Mouse (Mus musculus): ENCODE results near the gene Mthfr. TPM values are rescaled to one million over a fixed set of nuclear protein-coding genes. Genes with fewer than 3 reads are reported as not detected.

The Mthfr gene
- polyA plus RNA-seq, 1 experiment from 2014 or later: 22.0 TPM

- ATAC-seq: no peak
- Histone ChIP-seq H3K4me3 (replicated peaks; ENCODE audit: low read length) (no peak overlapping the region), H3K9me3 (ENCODE audit: control insufficient read depth, low read length) (no peaks in the 10 kb centered on the region), H3K4me1 (replicated peaks; ENCODE audit: control insufficient read depth, insufficient read depth, low read length) (peaks cover 6% of the 10 kb centered on the region; the same call in 1 of the 2 replicates), H3K36me3 (ENCODE audit: control insufficient read depth, insufficient read depth) (peaks cover 15% of the 10 kb centered on the region), H3K9ac (replicated peaks; ENCODE audit: low read depth, low read length) (no peak overlapping the region), H3K27me3 (replicated peaks; ENCODE audit: control insufficient read depth, insufficient read depth, low read length) (no peaks in the 10 kb centered on the region), H3K27ac (ENCODE audit: low read length) (peak overlapping the region; percentile 53; the same call in 1 of the 2 replicates), H3K4me2 (ENCODE audit: low read length) (no peak overlapping the region)
- WGBS: 91% methylated on average over 9 of the region's 9 CpGs
These were observed 19.4 kb downstream of the Mthfr start for GRCm38 (mm10) chr4:148058218-148058819.

GRCm38 (mm10) chr4:148058993-148059392 lies 20.1 kb downstream of the Mthfr start:
- Histone ChIP-seq H3K27me3 (replicated peaks; ENCODE audit: control insufficient read depth, insufficient read depth, low read length) (no peaks in the 10 kb centered on the region), H3K4me3 (replicated peaks; ENCODE audit: low read length) (no peak overlapping the region), H3K9ac (replicated peaks; ENCODE audit: low read depth, low read length) (no peak overlapping the region), H3K36me3 (ENCODE audit: control insufficient read depth, insufficient read depth) (peaks cover 9% of the 10 kb centered on the region), H3K4me1 (replicated peaks; ENCODE audit: control insufficient read depth, insufficient read depth, low read length) (peaks cover 4% of the 10 kb centered on the region; the same call in 1 of the 2 replicates), H3K9me3 (ENCODE audit: control insufficient read depth, low read length) (no peaks in the 10 kb centered on the region), H3K4me2 (ENCODE audit: low read length) (no peak overlapping the region), H3K27ac (ENCODE audit: low read length) (peak overlapping the region; percentile 53; the same call in 1 of the 2 replicates)
- WGBS: 80% methylated on average over 6 of the region's 6 CpGs
- ATAC-seq: no peak

GRCm38 (mm10) chr4:148060120-148061085 lies 21.5 kb downstream of the Mthfr start:
- no peak overlapping the region for H3K4me2 ChIP-seq (ENCODE audit: low read length)
- 0 out of 2 replicates have a peak, but pooled peaks cover 2% of the 10 kb centered on the region for H3K4me1 ChIP-seq (replicated peaks; ENCODE audit: control insufficient read depth, insufficient read depth, low read length)
- no peak overlapping the region for H3K9ac ChIP-seq (replicated peaks; ENCODE audit: low read depth, low read length)
- ATAC-seq: no peak
- H3K4me3 ChIP-seq (replicated peaks; ENCODE audit: low read length): no peak overlapping the region
- no peaks in the 10 kb centered on the region for H3K27me3 ChIP-seq (replicated peaks; ENCODE audit: control insufficient read depth, insufficient read depth, low read length)
- H3K27ac ChIP-seq (ENCODE audit: low read length): no peak overlapping the region
- no peaks in the 10 kb centered on the region for H3K9me3 ChIP-seq (ENCODE audit: control insufficient read depth, low read length)
- H3K36me3 ChIP-seq (ENCODE audit: control insufficient read depth, insufficient read depth): peaks cover 7% of the 10 kb centered on the region
- WGBS: 52% methylated on average over 13 of the region's 13 CpGs

- Histone ChIP-seq H3K4me3 (replicated peaks; ENCODE audit: low read length) (no peak overlapping the region), H3K27me3 (replicated peaks; ENCODE audit: control insufficient read depth, insufficient read depth, low read length) (no peaks in the 10 kb centered on the region), H3K36me3 (ENCODE audit: control insufficient read depth, insufficient read depth) (peaks cover 7% of the 10 kb centered on the region), H3K4me2 (ENCODE audit: low read length) (no peak overlapping the region), H3K9me3 (ENCODE audit: control insufficient read depth, low read length) (no peaks in the 10 kb centered on the region), H3K27ac (ENCODE audit: low read length) (no peak overlapping the region), H3K9ac (replicated peaks; ENCODE audit: low read depth, low read length) (no peak overlapping the region), H3K4me1 (replicated peaks; ENCODE audit: control insufficient read depth, insufficient read depth, low read length) (0 out of 2 replicates have a peak, but pooled peaks cover 2% of the 10 kb centered on the region)
- 88% methylated on average over 9 of the region's 9 CpGs for WGBS
- no peak for ATAC-seq
These were observed 22.2 kb downstream of the Mthfr start for GRCm38 (mm10) chr4:148061086-148061480.

- Histone ChIP-seq H3K27ac (ENCODE audit: low read length) (no peak overlapping the region), H3K9me3 (ENCODE audit: control insufficient read depth, low read length) (no peaks in the 10 kb centered on the region), H3K9ac (replicated peaks; ENCODE audit: low read depth, low read length) (no peak overlapping the region), H3K4me1 (replicated peaks; ENCODE audit: control insufficient read depth, insufficient read depth, low read length) (no peaks in the 10 kb centered on the region), H3K4me3 (replicated peaks; ENCODE audit: low read length) (no peak overlapping the region), H3K27me3 (replicated peaks; ENCODE audit: control insufficient read depth, insufficient read depth, low read length) (no peaks in the 10 kb centered on the region), H3K4me2 (ENCODE audit: low read length) (no peak overlapping the region), H3K36me3 (ENCODE audit: control insufficient read depth, insufficient read depth) (no peaks in the 10 kb centered on the region)
- WGBS: 43% methylated on average over 6 of the region's 6 CpGs
- no peak for ATAC-seq
These were observed 27.0 kb downstream of the Mthfr start for GRCm38 (mm10) chr4:148065702-148066400.

- no peaks in the 10 kb centered on the region for H3K9me3 ChIP-seq (ENCODE audit: control insufficient read depth, low read length)
- no peaks in the 10 kb centered on the region for H3K4me1 ChIP-seq (replicated peaks; ENCODE audit: control insufficient read depth, insufficient read depth, low read length)
- no peaks in the 10 kb centered on the region for H3K36me3 ChIP-seq (ENCODE audit: control insufficient read depth, insufficient read depth)
- H3K9ac ChIP-seq (replicated peaks; ENCODE audit: low read depth, low read length): no peak overlapping the region
- WGBS: 65% methylated on average over 9 of the region's 9 CpGs
- no peak overlapping the region for H3K4me3 ChIP-seq (replicated peaks; ENCODE audit: low read length)
- H3K27ac ChIP-seq (ENCODE audit: low read length): no peak overlapping the region
- ATAC-seq: no peak
- no peak overlapping the region for H3K4me2 ChIP-seq (ENCODE audit: low read length)
- H3K27me3 ChIP-seq (replicated peaks; ENCODE audit: control insufficient read depth, insufficient read depth, low read length): no peaks in the 10 kb centered on the region
These were observed 27.5 kb downstream of the Mthfr start for GRCm38 (mm10) chr4:148066401-148066744.

GRCm38 (mm10) chr4:148067346-148067745 lies 28.5 kb downstream of the Mthfr start:
- Histone ChIP-seq H3K27ac (ENCODE audit: low read length) (no peak overlapping the region), H3K4me1 (replicated peaks; ENCODE audit: control insufficient read depth, insufficient read depth, low read length) (no peaks in the 10 kb centered on the region), H3K36me3 (ENCODE audit: control insufficient read depth, insufficient read depth) (no peaks in the 10 kb centered on the region), H3K4me3 (replicated peaks; ENCODE audit: low read length) (no peak overlapping the region), H3K27me3 (replicated peaks; ENCODE audit: control insufficient read depth, insufficient read depth, low read length) (no peaks in the 10 kb centered on the region), H3K4me2 (ENCODE audit: low read length) (no peak overlapping the region), H3K9ac (replicated peaks; ENCODE audit: low read depth, low read length) (no peak overlapping the region), H3K9me3 (ENCODE audit: control insufficient read depth, low read length) (no peaks in the 10 kb centered on the region)
- ATAC-seq: no peak
- 89% methylated on average over 8 of the region's 8 CpGs for WGBS

- Histone ChIP-seq H3K4me1 (replicated peaks; ENCODE audit: control insufficient read depth, insufficient read depth, low read length) (no peaks in the 10 kb centered on the region), H3K36me3 (ENCODE audit: control insufficient read depth, insufficient read depth) (no peaks in the 10 kb centered on the region), H3K27me3 (replicated peaks; ENCODE audit: control insufficient read depth, insufficient read depth, low read length) (no peaks in the 10 kb centered on the region), H3K4me2 (ENCODE audit: low read length) (no peak overlapping the region), H3K9me3 (ENCODE audit: control insufficient read depth, low read length) (no peaks in the 10 kb centered on the region), H3K27ac (ENCODE audit: low read length) (no peak overlapping the region), H3K9ac (replicated peaks; ENCODE audit: low read depth, low read length) (no peak overlapping the region), H3K4me3 (replicated peaks; ENCODE audit: low read length) (no peak overlapping the region)
- ATAC-seq: no peak
- 83% methylated on average over 9 of the region's 9 CpGs for WGBS
These were observed 30.8 kb downstream of the Mthfr start for GRCm38 (mm10) chr4:148069602-148070218.

GRCm38 (mm10) chr4:148071508-148071907 lies 32.6 kb downstream of the Mthfr start:
- Histone ChIP-seq H3K27ac (ENCODE audit: low read length) (no peak overlapping the region), H3K9me3 (ENCODE audit: control insufficient read depth, low read length) (no peaks in the 10 kb centered on the region), H3K4me1 (replicated peaks; ENCODE audit: control insufficient read depth, insufficient read depth, low read length) (no peaks in the 10 kb centered on the region), H3K4me2 (ENCODE audit: low read length) (no peak overlapping the region), H3K36me3 (ENCODE audit: control insufficient read depth, insufficient read depth) (no peaks in the 10 kb centered on the region), H3K9ac (replicated peaks; ENCODE audit: low read depth, low read length) (no peak overlapping the region), H3K27me3 (replicated peaks; ENCODE audit: control insufficient read depth, insufficient read depth, low read length) (no peaks in the 10 kb centered on the region), H3K4me3 (replicated peaks; ENCODE audit: low read length) (no peak overlapping the region)
- ATAC-seq: no peak
- 74% methylated on average over 5 of the region's 5 CpGs for WGBS

Data from forebrain, embryonic 16.5 days (tissue).